Mouse (Mus musculus) MEL (cell line): ENCODE measurements at regions not wholly inside any gene's neighbourhood (a gene's known extent, or its start where the extent isn't known, plus 50 kb on each side); places are given as distances from the start of the nearest gene placed in this dataset.

Experiments used
- BHLHE40 ChIP-seq: IDR thresholded peaks from 2 replicates; pipeline ENCODE4 v1.6.1; 2012; ENCODE audit warnings: low read depth, mild to moderate bottlenecking, inconsistent platforms, low read length, improper control_type of control experiment, borderline replicate concordance
- CHD1 ChIP-seq: IDR thresholded peaks from 2 replicates; pipeline ENCODE4 v1.6.1; 2012; ENCODE audit warnings: low read depth, mild to moderate bottlenecking, inconsistent platforms, low read length, improper control_type of control experiment
- CTCF ChIP-seq, 3 experiments: IDR thresholded peaks in 2 of 3; conservative IDR thresholded peaks in 1 of 3; 2 replicates each; pipeline ENCODE4 v1.5.1; 2011 to 2012; ENCODE audit warnings: low read length in 3 of 3, low read depth in 2 of 3, mild to moderate bottlenecking in 2 of 3, improper control_type of control experiment in 1 of 3, inconsistent platforms in 1 of 3, mixed read lengths in 1 of 3, moderate library complexity in 1 of 3; ENCODE audit not compliant: control insufficient read depth in 1 of 3, insufficient read depth in 1 of 3, poor library complexity in 1 of 3, severe bottlenecking in 1 of 3
- EP300 ChIP-seq, 2 experiments: IDR thresholded peaks; 2 replicates each; pipeline ENCODE4 v1.6.1; 2011; ENCODE audit warnings: improper control_type of control experiment in 2 of 2, low read length in 2 of 2, low read depth in 1 of 2, mild to moderate bottlenecking in 1 of 2
- KAT2A ChIP-seq: conservative IDR thresholded peaks from 2 replicates; pipeline ENCODE4 v1.6.1; 2012; ENCODE audit warnings: low read depth, low read length, improper control_type of control experiment, inconsistent platforms
- MAZ ChIP-seq: IDR thresholded peaks from 2 replicates; pipeline ENCODE4 v1.6.1; 2012; ENCODE audit warnings: low read depth, mild to moderate bottlenecking, inconsistent platforms, low read length, improper control_type of control experiment
- POLR2A ChIP-seq, 2 experiments: IDR thresholded peaks; 2 replicates each; pipeline ENCODE4 v1.6.1; 2011 to 2012; ENCODE audit warnings: low read length in 2 of 2, mild to moderate bottlenecking in 2 of 2, control low read depth in 1 of 2, improper control_type of control experiment in 1 of 2, low read depth in 1 of 2, moderate library complexity in 1 of 2; ENCODE audit not compliant: control insufficient read depth in 1 of 2, insufficient read depth in 1 of 2, poor library complexity in 1 of 2
- TBP ChIP-seq: IDR thresholded peaks from 2 replicates; pipeline ENCODE4 v1.8.0; 2011; ENCODE audit warnings: low read depth, low read length, improper control_type of control experiment
- USF1 ChIP-seq: IDR thresholded peaks from 2 replicates; pipeline ENCODE4 v1.6.1; 2014; ENCODE audit warnings: low read depth, mild to moderate bottlenecking, inconsistent platforms, low read length, improper control_type of control experiment, moderate library complexity

- no peak for TF ChIP-seq CHD1
- no peak for TF ChIP-seq USF1
- TF ChIP-seq CTCF (IDR thresholded peaks at IDR 0.05 in 2 of 3, conservative IDR thresholded peaks at IDR 0.05 in 1 of 3; ENCODE audit: control insufficient read depth in 1 of 3, insufficient read depth in 1 of 3, low read depth in 2 of 3, low read length in 3 of 3, poor library complexity in 1 of 3, severe bottlenecking in 1 of 3), result no peak
- TF ChIP-seq BHLHE40, result no peak
- no peak for TF ChIP-seq POLR2A (IDR thresholded peaks at IDR 0.05; ENCODE audit: control insufficient read depth in 1 of 2, insufficient read depth in 1 of 2, low read depth in 1 of 2, low read length in 2 of 2, poor library complexity in 1 of 2)
- no peak for TF ChIP-seq KAT2A
- no peak for TF ChIP-seq MAZ
- TF ChIP-seq TBP, result no peak
- TF ChIP-seq EP300 (IDR thresholded peaks at IDR 0.05; ENCODE audit: low read depth in 1 of 2, low read length in 2 of 2), result no peak
Observed at GRCm38 (mm10) chr17:14522011-14522410, 172.0 kb downstream of the Thbs2 start.
